Mouse (Mus musculus): ENCODE measurements at regions not wholly inside any gene's neighbourhood (a gene's known extent, or its start where the extent isn't known, plus 50 kb on each side); places are given as distances from the start of the nearest gene placed in this dataset.

- Histone ChIP-seq H3K4me3 (replicated peaks) (no peak overlapping the region), H3K9ac (replicated peaks) (no peak overlapping the region), H3K9me3 (no peaks in the 10 kb centered on the region), H3K4me1 (replicated peaks) (no peaks in the 10 kb centered on the region), H3K4me2 (no peak overlapping the region), H3K36me3 (no peaks in the 10 kb centered on the region), H3K27ac (no peak overlapping the region), H3K27me3 (peaks cover 30% of the 10 kb centered on the region)
- ATAC-seq (ENCODE audit: insufficient number of reproducible peaks, insufficient read depth, low FRiP score, low TSS enrichment, low read depth): no peak
- 93% methylated on average over 2 of the region's 2 CpGs for WGBS
Observed at GRCm38 (mm10) chrX:135075903-135076302, 66.9 kb upstream of the Zmat1 start.

DNA sequence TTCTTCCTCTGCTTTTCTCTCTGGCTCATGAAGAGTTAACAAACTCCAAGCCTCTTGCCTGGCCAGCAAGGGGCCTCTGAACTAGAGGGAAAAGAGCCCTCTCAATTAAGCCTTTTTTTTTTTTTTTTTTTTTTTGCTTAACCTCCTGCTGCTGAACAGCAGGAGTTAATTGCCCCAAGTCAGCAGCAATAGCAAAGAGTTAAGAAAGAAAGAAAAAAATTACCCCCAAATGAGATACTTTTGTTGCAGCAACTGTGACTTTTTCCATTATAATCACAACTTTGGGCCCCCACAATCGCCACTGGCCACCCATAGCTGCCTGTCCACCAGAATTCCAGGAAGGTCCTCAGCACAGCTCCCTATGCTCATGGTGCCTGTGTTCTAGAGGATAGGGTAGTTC is 60.4 kb upstream of the Zmat1 start:
- H3K27me3 ChIP-seq: peaks cover 14% of the 10 kb centered on the region
- H3K4me2 ChIP-seq: no peak overlapping the region
- ATAC-seq (ENCODE audit: insufficient number of reproducible peaks, insufficient read depth, low FRiP score, low TSS enrichment, low read depth): no peak
- no peaks in the 10 kb centered on the region for H3K4me1 ChIP-seq (replicated peaks)
- H3K27ac ChIP-seq: no peak overlapping the region
- H3K9me3 ChIP-seq: no peaks in the 10 kb centered on the region
- 5% methylated on average over 1 of the region's 1 CpGs for WGBS
- no peak overlapping the region for H3K9ac ChIP-seq (replicated peaks)
- no peak overlapping the region for H3K4me3 ChIP-seq (replicated peaks)
- no peaks in the 10 kb centered on the region for H3K36me3 ChIP-seq

DNA sequence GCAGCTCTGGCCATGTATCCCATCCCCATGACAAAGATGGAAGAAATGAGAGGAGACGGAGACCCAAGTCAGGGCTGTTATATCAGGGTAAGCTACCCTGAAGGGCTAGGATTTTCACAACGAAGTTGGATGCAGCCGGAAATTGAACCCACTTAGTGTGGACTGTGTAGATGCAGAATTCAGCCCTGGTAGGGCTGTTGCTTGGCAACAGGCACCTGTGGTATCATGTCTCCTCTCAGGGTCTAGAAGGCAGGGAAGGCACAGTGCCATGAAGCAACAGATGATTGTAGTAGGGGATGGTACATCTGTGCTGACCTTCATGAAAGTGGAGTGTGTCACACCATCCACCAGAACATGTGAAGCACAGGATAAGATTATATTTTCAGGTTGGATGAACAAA is 51.2 kb upstream of the Zmat1 start:
- Histone ChIP-seq H3K4me1 (replicated peaks) (no peaks in the 10 kb centered on the region), H3K9ac (replicated peaks) (no peak overlapping the region), H3K27ac (no peak overlapping the region), H3K4me2 (no peak overlapping the region), H3K27me3 (peaks cover 60% of the 10 kb centered on the region), H3K36me3 (no peaks in the 10 kb centered on the region), H3K4me3 (replicated peaks) (no peak overlapping the region), H3K9me3 (no peaks in the 10 kb centered on the region)
- WGBS: 86% methylated on average over 3 of the region's 3 CpGs
- ATAC-seq (ENCODE audit: insufficient number of reproducible peaks, insufficient read depth, low FRiP score, low TSS enrichment, low read depth): no peak

GRCm38 (mm10) chrX:135058949-135059348 is 49.9 kb upstream of the Zmat1 start:
- ATAC-seq (ENCODE audit: insufficient number of reproducible peaks, insufficient read depth, low FRiP score, low TSS enrichment, low read depth): no peak
- H3K27ac ChIP-seq: no peak overlapping the region
- H3K4me3 ChIP-seq (replicated peaks): no peak overlapping the region
- WGBS: 71% methylated on average over 3 of the region's 3 CpGs
- H3K9me3 ChIP-seq: no peaks in the 10 kb centered on the region
- no peak overlapping the region for H3K9ac ChIP-seq (replicated peaks)
- no peaks in the 10 kb centered on the region for H3K4me1 ChIP-seq (replicated peaks)
- H3K27me3 ChIP-seq: peaks cover 57% of the 10 kb centered on the region
- no peaks in the 10 kb centered on the region for H3K36me3 ChIP-seq
- no peak overlapping the region for H3K4me2 ChIP-seq
